Mouse (Mus musculus): ENCODE measurements around the gene Myo1h.

- TF ChIP-seq CTCF (IDR thresholded peaks at IDR 0.05; ENCODE audit: borderline replicate concordance, insufficient read depth, low read depth, low read length) (no peak), POLR2A (IDR thresholded peaks at IDR 0.05; ENCODE audit: borderline replicate concordance, insufficient read depth, low read length) (no peak)
Observed at GRCm38 (mm10) chr5:114384448-114384847, 95.5 kb downstream of the Myo1h start.

All from cerebellum, adult 2 months (tissue).